ENCODE assay signal across 8 mouse cellular contexts in genomic region chr4:119814185-119815132, GRCm38 (mm10).
DNase-seq lines count a peak whose midpoint lies in the region; ATAC-seq and TF ChIP-seq lines count a peak whose summit lies in the region.

No protein-coding gene starts in this region.

- no peak for TF ChIP-seq POLR2A in small intestine, adult 2 months (IDR thresholded peaks at IDR 0.05; ENCODE audit: low read depth, low read length)

- H3K9me3 ChIP-seq in lung, embryonic 14.5 days (ENCODE audit: low read depth, low read length), result no peaks in the 10 kb centered on the region
- H3K9me3 ChIP-seq in heart, embryonic 16.5 days (replicated peaks; ENCODE audit: control insufficient read depth, low read length), result no peaks in the 10 kb centered on the region

- peak overlapping the region; percentile 54 for H3K9ac ChIP-seq in lung, embryonic 14.5 days
- peak overlapping the region; percentile 79 for H3K9ac ChIP-seq in heart, embryonic 16.5 days (ENCODE audit: low read length)

- DNase-seq in lung, embryonic 14.5 days, result peak; percentile 47
- no peak for DNase-seq in lung, postnatal 25 days (ENCODE audit: low spot score)
- peak; percentile 25 for DNase-seq in embryo, embryonic 10 days (ENCODE audit: low spot score)
- DNase-seq in layer of hippocampus, adult 8-10 months (ENCODE audit: low spot score in 2 of 2), result peak; percentile 60 to 63
- DNase-seq in lung, postnatal 36 days, result peak; percentile 52
- no peak for DNase-seq in spleen, adult 18-20 months

- no peaks in the 10 kb centered on the region for H3K36me3 ChIP-seq in lung, embryonic 14.5 days (ENCODE audit: insufficient read depth)
- H3K36me3 ChIP-seq in heart, embryonic 16.5 days (ENCODE audit: control insufficient read depth, insufficient read depth), result no peaks in the 10 kb centered on the region
- no peaks in the 10 kb centered on the region for H3K36me3 ChIP-seq in small intestine, adult 2 months (ENCODE audit: control insufficient read depth, insufficient read depth, low read length)

- 0 out of 2 replicates have a peak, but pooled peaks have one; percentile 5 for TF ChIP-seq CTCF in lung, embryonic 14.5 days (IDR thresholded peaks at IDR 0.05; ENCODE audit: low read depth)
- TF ChIP-seq CTCF in small intestine, adult 2 months (IDR thresholded peaks at IDR 0.05; ENCODE audit: extremely low read depth, insufficient read length, insufficient replicate concordance, low read depth, low read length), result no peak

- H3K4me3 ChIP-seq in lung, embryonic 14.5 days (ENCODE audit: low read depth, low read length), result peak overlapping the region; percentile 49
- H3K4me3 ChIP-seq in heart, embryonic 16.5 days (ENCODE audit: low read length), result peak overlapping the region; percentile 68
- H3K4me3 ChIP-seq in small intestine, adult 2 months (ENCODE audit: low read depth, low read length), result peak overlapping the region; percentile 74

- 2% methylated on average over 47 of the region's 47 CpGs for WGBS in lung, embryonic 14.5 days
- WGBS in heart, embryonic 16.5 days, result 2% methylated on average over 47 of the region's 47 CpGs
- WGBS in small intestine, adult 2 months, result 3% methylated on average over 47 of the region's 47 CpGs

- H3K27me3 ChIP-seq in lung, embryonic 14.5 days (ENCODE audit: insufficient read depth, low read length), result peaks cover 17% of the 10 kb centered on the region; the same call in 1 of the 2 replicates
- no peaks in the 10 kb centered on the region; the same call in none of the 2 replicates for H3K27me3 ChIP-seq in heart, embryonic 16.5 days (ENCODE audit: control insufficient read depth, insufficient read depth, low read length)
- no peaks in the 10 kb centered on the region for H3K27me3 ChIP-seq in small intestine, adult 2 months (ENCODE audit: control insufficient read depth, insufficient read depth, low read length)

- H3K4me1 ChIP-seq in lung, embryonic 14.5 days (ENCODE audit: insufficient read depth), result peaks cover 23% of the 10 kb centered on the region
- peaks cover 29% of the 10 kb centered on the region for H3K4me1 ChIP-seq in heart, embryonic 16.5 days (ENCODE audit: control insufficient read depth, insufficient read depth, low read length)
- peaks cover 15% of the 10 kb centered on the region for H3K4me1 ChIP-seq in small intestine, adult 2 months (ENCODE audit: control insufficient read depth, insufficient read depth, insufficient read length, low read length)

- H3K4me2 ChIP-seq in lung, embryonic 14.5 days, result peak overlapping the region; percentile 81
- H3K4me2 ChIP-seq in heart, embryonic 16.5 days (ENCODE audit: low read depth, low read length), result peak overlapping the region; percentile 78

- no peak overlapping the region; the same call in 1 of the 2 replicates for H3K27ac ChIP-seq in lung, embryonic 14.5 days (ENCODE audit: low read depth)
- peak overlapping the region; percentile 20; the same call in 1 of the 2 replicates for H3K27ac ChIP-seq in heart, embryonic 16.5 days (ENCODE audit: low read length)
- H3K27ac ChIP-seq in small intestine, adult 2 months (ENCODE audit: insufficient read depth, low read depth, low read length), result no peak overlapping the region

- peak; percentile 24; the same call in 1 of the 2 replicates for ATAC-seq in lung, embryonic 14.5 days (ENCODE audit: insufficient read depth)
- ATAC-seq in heart, embryonic 16.5 days (replicated peaks; ENCODE audit: extremely low read depth, insufficient read depth, low FRiP score), result peak; percentile 33; the same call in 1 of the 2 replicates

Comparison
In these comparisons a context has a peak if more than half of its experiments do, and no peak if none do; other contexts are left out.
1. DNase-seq: peak in lung, embryonic 14.5 days (single experiment), embryo, embryonic 10 days (single experiment), layer of hippocampus, adult 8-10 months (2 of 2) and lung, postnatal 36 days (single experiment); none in lung, postnatal 25 days (single experiment) and spleen, adult 18-20 months (0 of 2).
2. Peak in every context shown above with its lines, with median percentiles within 50 percentile points of each other: H3K4me3 ChIP-seq.